Mouse (Mus musculus): ENCODE measurements around the gene Tfap4. TPM values are rescaled to one million over a fixed set of nuclear protein-coding genes. Genes with fewer than 3 reads are reported as not detected.
A peak's percentile ranks its signal among the peaks of the same experiment; 100 is the strongest.

Tfap4 gene
- polyA plus RNA-seq, 1 experiment from 2014 or later, result 18.9 TPM

DNA sequence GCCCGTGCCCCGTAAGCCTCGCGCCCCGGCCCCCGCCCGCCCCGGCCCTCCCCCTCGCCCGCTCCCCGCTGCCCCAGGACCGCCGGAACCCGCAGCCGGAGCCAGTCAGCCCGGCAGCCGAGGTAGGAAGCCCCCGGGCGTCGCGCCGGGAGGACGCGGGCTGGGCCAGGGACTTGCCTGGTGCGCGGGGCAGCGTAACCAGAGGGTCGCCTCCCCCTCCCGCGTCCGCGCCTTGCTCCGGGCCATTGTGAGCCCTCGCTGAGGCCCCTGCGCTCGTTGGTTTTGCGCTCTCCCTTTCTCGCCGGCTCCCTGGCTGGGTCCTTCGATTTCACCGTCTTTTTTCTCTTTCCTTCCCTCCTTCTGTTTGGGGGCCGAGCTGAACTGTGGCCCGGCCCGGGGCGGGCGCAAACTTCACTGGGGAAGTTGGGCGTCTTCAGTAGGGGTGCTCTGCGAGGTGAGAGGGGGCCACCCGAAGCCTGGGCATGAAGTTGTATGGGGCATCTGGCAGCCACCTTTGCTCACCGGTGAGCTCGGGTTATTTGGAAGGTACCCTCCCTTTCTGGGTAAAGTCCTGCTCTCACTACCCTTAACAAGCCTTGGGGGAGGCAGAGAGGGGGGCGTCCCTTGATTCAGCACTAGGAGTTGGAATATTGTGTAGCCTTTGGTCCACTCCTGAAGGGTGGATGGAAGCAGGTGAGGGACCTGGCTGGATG, 35.3 kb upstream of the Tfap4 start:
- Histone ChIP-seq H3K4me2 (peak overlapping the region; percentile 83), H3K9ac (ENCODE audit: low read length) (peak overlapping the region; percentile 97), H3K27ac (ENCODE audit: low read depth, low read length) (peak overlapping the region; percentile 95), H3K27me3 (ENCODE audit: control insufficient read depth, insufficient read depth, low read length) (no peaks in the 10 kb centered on the region), H3K4me3 (ENCODE audit: low read depth, low read length) (peak overlapping the region; percentile 89), H3K9me3 (ENCODE audit: control insufficient read depth, low read length) (no peaks in the 10 kb centered on the region), H3K36me3 (ENCODE audit: control insufficient read depth, insufficient read depth, low read length) (no peaks in the 10 kb centered on the region; the same call in 1 of the 2 replicates), H3K4me1 (ENCODE audit: control insufficient read depth, insufficient read depth, low read length) (peaks cover 54% of the 10 kb centered on the region)
- ATAC-seq (ENCODE audit: low FRiP score) (peak; percentile 57), DNase-seq (ENCODE audit: low spot score, missing footprints) (peak; percentile 93)
- WGBS, result 0% methylated on average over 24 of the region's 52 CpGs

DNA sequence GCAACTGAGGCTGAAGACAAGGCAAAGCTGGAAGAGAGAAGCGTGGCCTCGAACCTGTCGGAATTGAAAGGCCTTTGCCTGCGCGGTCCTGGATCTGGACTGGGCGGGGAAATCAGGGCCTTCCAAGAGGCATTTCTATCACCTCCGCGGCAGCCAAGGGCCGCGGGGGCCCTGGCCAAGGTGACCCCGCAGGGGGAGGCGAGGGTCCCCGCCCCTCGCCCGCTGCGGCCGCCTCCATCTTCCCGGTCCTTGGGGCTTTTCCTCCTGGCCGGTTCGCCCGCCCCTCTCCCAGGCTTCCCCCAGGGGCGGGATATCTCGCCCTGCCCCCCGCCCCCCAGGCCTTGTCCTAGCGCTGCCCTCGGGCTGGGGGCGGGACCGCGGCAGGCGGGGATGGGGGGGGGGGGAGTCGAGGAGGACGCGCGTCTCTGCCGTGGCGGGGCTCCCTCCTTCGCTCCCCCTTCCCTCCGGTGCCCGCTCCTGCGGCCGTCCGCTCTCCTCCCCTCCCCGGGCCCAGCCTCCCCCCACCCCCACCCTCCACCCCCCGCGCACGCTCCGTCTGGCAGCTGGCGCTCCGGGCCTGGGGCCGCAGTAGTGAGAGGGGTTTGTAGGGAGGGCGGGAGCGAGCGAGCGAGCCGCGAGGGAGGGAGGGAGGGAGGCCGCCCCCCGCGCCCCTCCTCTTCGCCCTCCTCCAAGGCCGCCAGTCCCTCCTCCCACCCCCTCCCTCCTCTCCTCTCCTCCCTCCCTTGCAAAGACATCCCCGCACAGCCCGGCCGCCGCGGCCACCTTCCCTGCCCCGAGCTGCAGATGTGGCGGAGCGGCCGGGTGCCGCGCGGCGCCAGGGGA, 34.5 kb upstream of the Tfap4 start, which contains the start of gene Glis2:
TSS of gene Glis2 (plus strand) at position 743 of the 843 bp plus-strand sequence.
- H3K4me2 ChIP-seq, result peak within 1 kb of the TSS; percentile 83
- WGBS, result under 1% methylated on average over 28 of the region's 74 CpGs
- H3K27me3 ChIP-seq (ENCODE audit: control insufficient read depth, insufficient read depth, low read length), result no peaks in the 10 kb centered on the region
- peak within 1 kb of the TSS; percentile 89 for H3K4me3 ChIP-seq (ENCODE audit: low read depth, low read length)
- H3K27ac ChIP-seq (ENCODE audit: low read depth, low read length), result peak within 1 kb of the TSS; percentile 95
- DNase-seq (ENCODE audit: low spot score, missing footprints), result peak; percentile 97
- H3K36me3 ChIP-seq (ENCODE audit: control insufficient read depth, insufficient read depth, low read length), result no peaks in the 10 kb centered on the region; the same call in 1 of the 2 replicates
- peak within 1 kb of the TSS; percentile 97 for H3K9ac ChIP-seq (ENCODE audit: low read length)
- no peaks in the 10 kb centered on the region for H3K9me3 ChIP-seq (ENCODE audit: control insufficient read depth, low read length)
- peak; percentile 89 for ATAC-seq (ENCODE audit: low FRiP score)
- H3K4me1 ChIP-seq (ENCODE audit: control insufficient read depth, insufficient read depth, low read length), result peaks cover 52% of the 10 kb centered on the region

DNA sequence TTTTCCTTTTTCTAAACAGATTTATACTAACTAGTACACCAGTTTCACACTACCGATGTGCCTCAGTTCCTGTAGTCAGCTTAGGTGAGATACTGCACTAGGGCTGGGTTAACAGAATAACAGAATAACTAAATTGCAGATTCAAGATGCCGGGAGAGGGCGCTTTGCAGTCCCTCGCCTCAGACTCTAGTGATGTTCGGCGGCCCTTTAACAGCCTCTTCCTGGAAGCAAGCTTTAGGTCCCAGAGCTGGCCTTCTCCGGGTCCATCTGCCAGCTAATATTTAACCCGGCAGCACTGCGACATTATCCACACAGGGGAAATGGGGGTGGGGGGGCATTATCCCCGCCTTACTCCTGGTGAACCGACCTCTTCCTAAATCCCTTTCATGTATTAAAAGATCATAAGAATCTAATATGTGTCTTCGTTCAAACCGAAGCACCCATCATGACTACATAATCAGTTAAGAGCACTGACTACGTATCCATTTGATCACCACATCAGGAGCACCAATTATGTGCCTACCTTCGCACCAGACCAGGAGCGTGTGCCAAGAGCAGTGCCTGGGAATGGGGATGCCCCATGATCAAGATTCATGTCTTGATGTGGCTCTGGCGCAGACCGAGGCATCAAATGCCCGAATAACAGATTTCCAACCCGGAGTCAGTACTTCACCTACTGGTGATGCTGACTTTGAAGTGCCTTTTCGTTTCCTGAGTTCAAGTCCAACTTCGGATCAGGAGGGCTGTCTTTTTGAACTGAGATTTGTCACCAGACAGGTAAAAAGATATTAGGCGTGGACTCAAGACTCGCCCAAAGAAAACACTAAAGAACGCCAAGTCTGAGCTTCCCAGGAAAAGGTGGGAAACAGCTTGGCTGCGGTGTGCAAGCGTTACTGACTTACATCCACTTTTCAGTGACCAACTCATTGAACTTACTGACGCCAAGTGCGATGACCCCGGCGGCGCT, 33.5 kb upstream of the Tfap4 start:
- Histone ChIP-seq H3K27ac (ENCODE audit: low read depth, low read length) (peak overlapping the region; percentile 95), H3K27me3 (ENCODE audit: control insufficient read depth, insufficient read depth, low read length) (no peaks in the 10 kb centered on the region), H3K9ac (ENCODE audit: low read length) (peak overlapping the region; percentile 97), H3K36me3 (ENCODE audit: control insufficient read depth, insufficient read depth, low read length) (no peaks in the 10 kb centered on the region; the same call in 1 of the 2 replicates), H3K4me2 (peak overlapping the region; percentile 83), H3K4me1 (ENCODE audit: control insufficient read depth, insufficient read depth, low read length) (peaks cover 42% of the 10 kb centered on the region), H3K9me3 (ENCODE audit: control insufficient read depth, low read length) (no peaks in the 10 kb centered on the region), H3K4me3 (ENCODE audit: low read depth, low read length) (peak overlapping the region; percentile 89)
- 16% methylated on average over 32 of the region's 32 CpGs for WGBS
- DNase-seq (ENCODE audit: low spot score, missing footprints) (peak; percentile 93), ATAC-seq (ENCODE audit: low FRiP score) (no peak)

DNA sequence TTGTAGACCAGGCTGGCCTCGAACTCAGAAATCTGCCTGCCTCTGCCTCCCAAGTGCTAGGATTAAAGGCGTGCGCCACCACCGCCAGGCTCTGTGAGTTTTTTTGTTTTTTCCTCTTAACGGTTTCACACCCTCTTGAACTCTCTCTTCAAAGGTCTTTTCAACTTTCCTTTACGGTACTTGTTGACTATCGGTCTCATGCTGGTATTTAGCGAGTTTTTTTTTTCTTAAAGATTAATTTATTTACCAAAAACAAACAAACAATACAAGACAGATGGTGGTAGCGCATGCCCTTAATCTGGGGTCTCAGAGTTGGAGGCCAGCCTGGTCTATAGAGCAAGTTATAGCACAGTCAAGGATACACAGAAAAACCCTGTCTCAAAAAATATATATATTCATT, 30.6 kb upstream of the Tfap4 start:
- Histone ChIP-seq H3K27me3 (ENCODE audit: control insufficient read depth, insufficient read depth, low read length) (no peaks in the 10 kb centered on the region), H3K9ac (ENCODE audit: low read length) (no peak overlapping the region), H3K36me3 (ENCODE audit: control insufficient read depth, insufficient read depth, low read length) (no peaks in the 10 kb centered on the region; the same call in 1 of the 2 replicates), H3K4me3 (ENCODE audit: low read depth, low read length) (no peak overlapping the region), H3K27ac (ENCODE audit: low read depth, low read length) (no peak overlapping the region), H3K4me1 (ENCODE audit: control insufficient read depth, insufficient read depth, low read length) (peaks cover 26% of the 10 kb centered on the region), H3K9me3 (ENCODE audit: control insufficient read depth, low read length) (no peaks in the 10 kb centered on the region), H3K4me2 (no peak overlapping the region)
- DNase-seq (ENCODE audit: low spot score, missing footprints) (peak; percentile 86), ATAC-seq (ENCODE audit: low FRiP score) (no peak)
- 95% methylated on average over 9 of the region's 9 CpGs for WGBS

DNA sequence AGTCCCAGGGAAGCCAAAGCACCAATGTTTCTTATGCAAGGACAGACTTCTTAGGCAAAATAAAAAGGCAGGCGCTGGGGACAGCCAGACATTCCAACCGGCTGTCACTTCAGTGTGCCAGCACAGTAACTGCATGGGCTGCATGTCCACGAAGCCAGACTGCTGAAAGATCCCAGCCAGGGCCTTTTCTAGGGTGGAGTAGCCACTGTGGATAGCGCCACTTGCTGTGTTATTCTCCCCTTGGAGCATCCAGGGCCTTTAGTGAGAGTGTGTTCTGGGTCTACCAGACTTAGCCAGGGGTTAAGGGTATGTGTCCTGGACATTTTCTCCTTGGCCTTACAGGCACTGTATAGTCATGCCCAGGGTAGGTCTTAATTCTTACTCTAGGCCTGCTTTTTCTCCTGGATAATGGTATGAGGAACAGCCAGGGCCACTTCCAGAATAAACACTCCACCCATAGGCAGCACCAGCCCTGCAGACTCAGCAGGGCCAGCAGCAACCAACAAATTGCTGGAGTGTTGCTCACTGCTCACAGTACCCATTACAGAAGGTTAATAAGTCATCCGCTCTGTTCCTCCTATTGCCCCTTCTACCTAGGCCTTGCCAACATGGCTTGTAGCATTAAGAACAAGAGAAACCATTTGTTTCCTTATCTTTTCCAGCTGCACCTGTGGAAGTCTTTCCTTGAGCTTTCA, 28.0 kb upstream of the Tfap4 start:
- 58% methylated on average over 5 of the region's 5 CpGs for WGBS
- ATAC-seq (ENCODE audit: low FRiP score) (no peak), DNase-seq (ENCODE audit: low spot score, missing footprints) (peak; percentile 81)
- Histone ChIP-seq H3K4me3 (ENCODE audit: low read depth, low read length) (no peak overlapping the region), H3K9me3 (ENCODE audit: control insufficient read depth, low read length) (no peaks in the 10 kb centered on the region), H3K27ac (ENCODE audit: low read depth, low read length) (no peak overlapping the region), H3K4me1 (ENCODE audit: control insufficient read depth, insufficient read depth, low read length) (peaks cover 16% of the 10 kb centered on the region), H3K27me3 (ENCODE audit: control insufficient read depth, insufficient read depth, low read length) (no peaks in the 10 kb centered on the region), H3K4me2 (no peak overlapping the region), H3K36me3 (ENCODE audit: control insufficient read depth, insufficient read depth, low read length) (no peaks in the 10 kb centered on the region; the same call in 1 of the 2 replicates), H3K9ac (ENCODE audit: low read length) (0 out of 2 replicates have a peak overlapping the region, but pooled peaks have one; percentile 9)

DNA sequence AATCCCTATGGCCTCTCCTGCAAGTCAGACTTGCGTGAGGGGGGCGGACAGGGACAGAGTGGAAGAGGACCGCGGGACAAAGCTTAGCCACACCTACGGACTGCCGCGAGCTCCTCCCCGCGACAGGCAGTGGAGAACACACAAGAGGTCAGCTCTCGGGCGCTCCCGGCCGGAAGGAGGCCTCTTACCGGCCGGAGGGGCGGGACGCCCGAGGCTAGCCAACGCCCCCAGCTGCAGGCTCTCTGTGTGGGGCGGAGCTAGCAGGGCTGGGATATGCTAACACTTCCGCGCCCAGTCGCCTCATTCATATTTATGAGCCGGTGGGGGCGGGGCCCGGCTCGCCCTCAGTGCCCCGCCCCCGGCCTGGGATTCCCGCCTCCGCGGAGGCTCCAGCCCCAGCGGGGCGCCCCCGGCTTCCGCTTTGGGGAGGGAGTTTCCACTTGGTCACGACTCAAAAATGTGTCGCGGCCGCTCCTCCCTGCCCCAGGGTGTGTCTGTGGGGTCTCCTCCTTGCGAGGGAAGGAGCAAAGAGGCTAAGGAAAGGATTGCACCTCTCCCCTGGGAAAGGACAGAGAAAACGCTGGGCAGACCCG, 27.0 kb upstream of the Tfap4 start:
- WGBS, result under 1% methylated on average over 41 of the region's 43 CpGs
- peak overlapping the region; percentile 23 for H3K4me3 ChIP-seq (ENCODE audit: low read depth, low read length)
- no peaks in the 10 kb centered on the region for H3K9me3 ChIP-seq (ENCODE audit: control insufficient read depth, low read length)
- H3K4me1 ChIP-seq (ENCODE audit: control insufficient read depth, insufficient read depth, low read length), result peaks cover 13% of the 10 kb centered on the region
- no peaks in the 10 kb centered on the region for H3K27me3 ChIP-seq (ENCODE audit: control insufficient read depth, insufficient read depth, low read length)
- peak overlapping the region; percentile 52 for H3K4me2 ChIP-seq
- H3K27ac ChIP-seq (ENCODE audit: low read depth, low read length), result peak overlapping the region; percentile 67
- DNase-seq (ENCODE audit: low spot score, missing footprints), result peak; percentile 100
- H3K9ac ChIP-seq (ENCODE audit: low read length), result peak overlapping the region; percentile 51
- H3K36me3 ChIP-seq (ENCODE audit: control insufficient read depth, insufficient read depth, low read length), result no peaks in the 10 kb centered on the region; the same call in 1 of the 2 replicates
- ATAC-seq (ENCODE audit: low FRiP score), result peak; percentile 100

DNA sequence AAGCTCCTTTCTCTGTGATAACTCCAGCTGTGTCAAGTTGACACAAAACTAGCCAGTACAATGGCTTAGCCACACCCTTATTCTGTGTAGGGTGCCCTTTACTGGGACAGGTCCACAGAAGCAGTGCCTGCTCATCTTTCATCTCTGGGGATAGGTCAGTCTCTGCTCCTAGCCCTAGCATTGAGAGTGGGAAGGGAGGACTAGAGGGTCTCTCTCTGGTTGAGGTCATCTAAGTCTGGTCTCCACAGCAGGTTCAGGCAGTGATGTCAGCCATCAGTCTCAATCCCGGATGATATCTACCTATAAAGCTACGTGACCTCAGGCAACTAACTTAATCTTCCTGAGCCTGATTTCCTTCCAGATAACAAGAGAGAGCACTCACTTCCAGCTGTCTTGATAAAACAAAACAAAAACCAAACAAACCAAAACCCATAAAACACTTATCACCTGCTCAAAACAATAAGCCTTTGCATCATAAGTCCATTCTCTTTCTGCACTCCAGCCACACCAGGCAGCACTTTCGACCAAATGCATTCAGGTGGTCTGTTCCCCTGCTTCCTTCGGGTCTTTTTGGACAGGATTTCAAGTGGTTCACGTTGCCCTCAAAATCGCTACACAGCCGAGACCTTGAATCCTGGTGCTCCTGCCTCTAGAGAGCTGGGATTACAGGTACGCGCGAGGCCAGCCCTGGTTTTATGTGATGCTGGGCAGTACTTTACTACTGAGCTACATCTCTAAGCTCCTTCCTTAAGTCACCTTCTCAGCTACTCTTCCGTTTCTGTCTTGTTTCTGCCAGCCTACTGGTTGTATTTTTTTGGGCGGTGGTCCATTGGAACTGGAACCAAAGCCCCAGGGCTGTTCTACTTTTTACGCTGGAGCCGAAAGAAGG, 26.2 kb upstream of the Tfap4 start:
- DNase-seq (ENCODE audit: low spot score, missing footprints) (peak; percentile 54), ATAC-seq (ENCODE audit: low FRiP score) (peak; percentile 38)
- Histone ChIP-seq H3K27me3 (ENCODE audit: control insufficient read depth, insufficient read depth, low read length) (no peaks in the 10 kb centered on the region), H3K9ac (ENCODE audit: low read length) (peak overlapping the region; percentile 51), H3K9me3 (ENCODE audit: control insufficient read depth, low read length) (no peaks in the 10 kb centered on the region), H3K36me3 (ENCODE audit: control insufficient read depth, insufficient read depth, low read length) (no peaks in the 10 kb centered on the region; the same call in 1 of the 2 replicates), H3K4me1 (ENCODE audit: control insufficient read depth, insufficient read depth, low read length) (peaks cover 13% of the 10 kb centered on the region), H3K4me3 (ENCODE audit: low read depth, low read length) (peak overlapping the region; percentile 23), H3K4me2 (peak overlapping the region; percentile 52), H3K27ac (ENCODE audit: low read depth, low read length) (peak overlapping the region; percentile 67)
- WGBS, result 10% methylated on average over 14 of the region's 14 CpGs
